Comparison of ENCODE assay signal across 28 mouse cellular contexts in the genomic region with DNA sequence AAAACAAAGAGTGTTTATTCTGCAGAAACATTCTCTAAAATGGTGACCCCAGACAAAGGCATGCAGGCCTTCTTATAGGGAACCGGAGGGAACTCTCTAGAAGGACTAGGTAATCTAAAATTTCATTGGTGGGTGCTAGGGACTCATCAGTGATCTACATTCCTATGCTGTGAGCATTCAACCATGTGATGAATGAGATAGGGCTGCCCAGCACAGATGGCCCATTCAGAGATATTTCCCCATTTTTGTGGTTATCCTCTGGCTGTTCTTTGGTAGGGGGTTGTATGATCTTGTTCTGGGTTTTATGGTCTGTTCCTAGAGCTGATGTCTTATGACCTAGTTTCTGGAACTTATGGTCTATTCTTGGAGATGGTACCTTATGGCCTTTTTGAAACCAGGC. TPM values are rescaled to one million over a fixed set of nuclear protein-coding genes. Genes with fewer than 3 reads are reported as not detected.
"Had no signal": no experiment of that assay in that cellular context is flagged by ENCODE, and none has a peak within 500 bp of the region (broad histone marks: within the 10 kb centered on the region; RNA-seq: fewer than 3 reads in every experiment).

No protein-coding gene starts in this region.

- H3K36me3 ChIP-seq: liver, embryonic 12.5 days; liver, embryonic 13.5 days; liver, embryonic 15.5 days had no signal

- H3K27me3 ChIP-seq: limb, embryonic 12.5 days; limb, embryonic 13.5 days; limb, embryonic 15.5 days; liver, embryonic 12.5 days; liver, embryonic 13.5 days; liver, embryonic 15.5 days; lung, embryonic 15.5 days; megakaryocyte, embryonic 14.5 days; midbrain, embryonic 12.5 days; midbrain, embryonic 13.5 days; midbrain, embryonic 15.5 days had no signal

- H3K4me3 ChIP-seq: limb, embryonic 10.5 days; limb, embryonic 12.5 days; limb, embryonic 13.5 days; limb, embryonic 15.5 days; liver, embryonic 12.5 days; liver, embryonic 13.5 days; liver, embryonic 15.5 days; lung, embryonic 15.5 days; megakaryocyte, embryonic 14.5 days; midbrain, embryonic 10.5 days; midbrain, embryonic 12.5 days; midbrain, embryonic 13.5 days; midbrain, embryonic 15.5 days; myocyte had no signal

- H3K27ac ChIP-seq: limb, embryonic 10.5 days; limb, embryonic 12.5 days; limb, embryonic 13.5 days; limb, embryonic 15.5 days; liver, embryonic 12.5 days; liver, embryonic 13.5 days; liver, embryonic 14.5 days; liver, embryonic 15.5 days; lung, embryonic 15.5 days; macrophage; midbrain, embryonic 10.5 days; midbrain, embryonic 12.5 days; midbrain, embryonic 13.5 days; midbrain, embryonic 15.5 days had no signal

- H3K9ac ChIP-seq: limb, embryonic 12.5 days; limb, embryonic 13.5 days; limb, embryonic 15.5 days; liver, embryonic 12.5 days; liver, embryonic 13.5 days; liver, embryonic 14.5 days; liver, embryonic 15.5 days; liver, postnatal 0 days; lung, embryonic 14.5 days; lung, embryonic 15.5 days; midbrain, embryonic 12.5 days; midbrain, embryonic 13.5 days; midbrain, embryonic 15.5 days had no signal

- H3K4me1 ChIP-seq: limb, embryonic 10.5 days; limb, embryonic 12.5 days; limb, embryonic 13.5 days; limb, embryonic 15.5 days; liver, embryonic 12.5 days; liver, embryonic 13.5 days; liver, embryonic 15.5 days; lung, embryonic 15.5 days; megakaryocyte, embryonic 14.5 days; midbrain, embryonic 10.5 days; midbrain, embryonic 12.5 days; midbrain, embryonic 13.5 days; midbrain, embryonic 15.5 days had no signal

- DNase-seq: left cerebral cortex, postnatal 4 days; liver; liver, embryonic 13.5 days; liver, postnatal 0 days; lung, adult 18-20 months; lung, adult 2 months; lung, embryonic 14.5 days; lung, postnatal 10 days; lung, postnatal 14 days; lung, postnatal 36 days; lung, postnatal 4 days; midbrain, embryonic 14.5 days had no signal

- H3K9me3 ChIP-seq: limb, embryonic 10.5 days; limb, embryonic 15.5 days; liver, embryonic 13.5 days; liver, embryonic 15.5 days; lung, embryonic 15.5 days had no signal

RNA-seq across cellular contexts. Expression of gene Zfp599, which starts 9.2 kb away (rescaled TPM):
- polyA plus RNA-seq: liver, adult 2 months had no signal
